Mouse (Mus musculus) hindbrain, embryonic 15.5 days (tissue): ENCODE measurements around the gene Fam102b. TPM values are rescaled to one million over a fixed set of nuclear protein-coding genes. Genes with fewer than 3 reads are reported as not detected.
A peak's percentile ranks its signal among the peaks of the same experiment; 100 is the strongest.

ENCODE experiments used
- ATAC-seq: fragments of 200-750 bp; cut with Nextera tagmentation; 2 replicates; pipeline ENCODE4 v1.8.0; 2017; ENCODE audit warnings: low read depth, moderate number of reproducible peaks, moderate TSS enrichment; ENCODE audit not compliant: low FRiP score
- H3K27ac ChIP-seq: fragments of 300-500 bp; sonication (generic); replicated peaks from 2 replicates; pipeline ENCODE4 v1.5.1; 2015; ENCODE audit warnings: mild to moderate bottlenecking, inconsistent platforms
- H3K27me3 ChIP-seq: fragments of 300-500 bp; sonication (generic); 2 replicates; pipeline ENCODE4 v1.6.1; 2015; ENCODE audit warnings: control low read depth, inconsistent platforms
- H3K36me3 ChIP-seq: fragments of 300-500 bp; sonication (generic); 2 replicates; pipeline ENCODE4 v1.6.1; 2015; ENCODE audit warnings: control low read depth, inconsistent platforms
- H3K4me1 ChIP-seq: fragments of 300-500 bp; sonication (generic); replicated peaks from 2 replicates; pipeline ENCODE4 v1.6.1; 2015; ENCODE audit warnings: control low read depth, inconsistent platforms
- H3K4me2 ChIP-seq: fragments of 300-500 bp; sonication (generic); 2 replicates; pipeline ENCODE4 v1.6.1; 2015; ENCODE audit warnings: moderate library complexity, mild to moderate bottlenecking, inconsistent platforms
- H3K4me3 ChIP-seq: fragments of 300-500 bp; sonication (generic); 2 replicates; pipeline ENCODE4 v1.5.1; 2015; ENCODE audit warnings: mild to moderate bottlenecking, inconsistent platforms
- H3K9ac ChIP-seq: fragments of 300-500 bp; sonication (generic); 2 replicates; pipeline ENCODE4 v1.6.1; 2015; ENCODE audit warnings: inconsistent platforms
- H3K9me3 ChIP-seq: fragments of 300-500 bp; sonication (generic); 2 replicates; pipeline ENCODE4 v1.6.1; 2016; ENCODE audit warnings: control low read depth, inconsistent platforms
- WGBS: fragments of 180-500 bp; shearing (Covaris S2); methylation state at CpG from one replicate; pipeline ENCODE4 v1.1.7; 2015; 5-methylcytosine and 5-hydroxymethylcytosine counted together
- microRNA-seq: library from miRNA; unstranded; fragments of <30 nt; microRNA quantifications from one replicate; pipeline ENCODE4, GENCODE M21; 2016
- polyA plus RNA-seq: library from polyadenylated mRNA; unstranded; fragments of >200 nt; fragmentation: Nextera tagmentation; extraction: Ambion mirVana; gene quantifications from 2 replicates; pipeline ENCODE4 v1.2.1, GENCODE M21; 2015

Fam102b gene
- polyA plus RNA-seq, 1 experiment from 2014 or later, result 25.6 TPM

GRCm38 (mm10) chr3:108940001-108940633, 87.3 kb downstream of the Fam102b start, which contains the start of gene Gm9857:
Gene Gm9857, minus strand, starts transcription at chr3:108940445.
- no peak within 1 kb of the TSS for H3K27ac ChIP-seq
- no peaks in the 10 kb centered on the region for H3K9me3 ChIP-seq
- peak within 1 kb of the TSS; percentile 41 for H3K4me3 ChIP-seq
- peak within 1 kb of the TSS; percentile 69 for H3K4me2 ChIP-seq
- H3K36me3 ChIP-seq, result no peaks in the 10 kb centered on the region
- no peaks in the 10 kb centered on the region for H3K4me1 ChIP-seq
- peak within 1 kb of the TSS; percentile 7; the same call in 1 of the 2 replicates for H3K9ac ChIP-seq
- no peaks in the 10 kb centered on the region for H3K27me3 ChIP-seq
- WGBS, result 63% methylated on average over 45 of the region's 59 CpGs
- peak; percentile 96 for ATAC-seq

GRCm38 (mm10) chr3:108939573-108939972, 87.8 kb downstream of the Fam102b start, which contains the start of gene Henmt1:
Gene Henmt1, plus strand, starts transcription at chr3:108939873.
- Histone ChIP-seq H3K4me3 (peak within 1 kb of the TSS; percentile 41), H3K9me3 (no peaks in the 10 kb centered on the region), H3K4me1 (no peaks in the 10 kb centered on the region), H3K4me2 (peak within 1 kb of the TSS; percentile 69), H3K27ac (no peak within 1 kb of the TSS), H3K36me3 (no peaks in the 10 kb centered on the region), H3K9ac (peak within 1 kb of the TSS; percentile 7; the same call in 1 of the 2 replicates), H3K27me3 (no peaks in the 10 kb centered on the region)
- 89% methylated on average over 5 of the region's 5 CpGs for WGBS
- ATAC-seq, result no peak

DNA sequence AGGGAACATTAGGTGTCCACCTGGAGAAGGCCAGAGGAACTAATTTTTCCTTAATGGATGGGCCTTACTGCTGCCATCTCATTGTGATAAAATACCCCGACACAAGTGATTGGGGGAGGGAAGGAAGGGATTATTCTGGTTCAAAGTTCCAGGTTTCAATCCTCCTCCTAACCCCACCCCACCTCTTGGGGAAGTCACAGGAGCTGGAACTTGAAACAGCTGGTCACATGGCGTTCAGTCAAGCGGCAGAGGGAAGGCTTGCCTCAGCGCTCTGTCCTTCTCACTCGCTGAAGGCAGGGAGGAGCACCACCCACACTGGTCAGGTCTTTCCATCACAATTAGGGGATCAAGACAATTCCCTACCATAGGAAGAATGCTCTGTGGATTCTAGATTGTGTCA, 88.7 kb downstream of the Fam102b start:
- Histone ChIP-seq H3K27ac (no peak overlapping the region), H3K36me3 (no peaks in the 10 kb centered on the region), H3K27me3 (no peaks in the 10 kb centered on the region), H3K4me1 (no peaks in the 10 kb centered on the region), H3K4me2 (no peak overlapping the region), H3K9me3 (no peaks in the 10 kb centered on the region), H3K4me3 (no peak overlapping the region), H3K9ac (no peak overlapping the region)
- no peak for ATAC-seq
- 92% methylated on average over 5 of the region's 5 CpGs for WGBS

DNA sequence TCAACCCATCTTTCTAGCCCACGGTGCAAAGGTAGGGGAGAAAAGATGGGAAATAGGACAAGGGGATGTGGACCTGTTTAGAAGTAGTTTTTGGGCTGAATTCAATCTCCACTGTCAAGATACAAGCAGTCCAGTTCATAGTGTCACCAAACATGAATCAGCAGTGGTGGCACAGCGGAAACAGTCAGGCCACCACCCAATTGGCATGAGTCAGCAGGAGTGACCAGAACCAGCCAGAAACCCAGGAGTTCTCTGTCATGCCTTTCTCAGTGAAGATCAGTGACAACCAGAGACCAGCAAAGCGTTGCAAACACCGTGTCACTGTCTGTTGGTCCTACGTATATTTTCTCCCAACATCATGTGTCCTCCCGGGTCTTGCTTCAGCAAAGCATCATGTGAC, 93.8 kb downstream of the Fam102b start:
- 97% methylated on average over 6 of the region's 6 CpGs for WGBS
- Histone ChIP-seq H3K4me1 (no peaks in the 10 kb centered on the region), H3K4me2 (no peak overlapping the region), H3K9me3 (no peaks in the 10 kb centered on the region), H3K4me3 (no peak overlapping the region), H3K9ac (no peak overlapping the region), H3K27ac (no peak overlapping the region), H3K27me3 (no peaks in the 10 kb centered on the region), H3K36me3 (no peaks in the 10 kb centered on the region)
- ATAC-seq, result no peak

DNA sequence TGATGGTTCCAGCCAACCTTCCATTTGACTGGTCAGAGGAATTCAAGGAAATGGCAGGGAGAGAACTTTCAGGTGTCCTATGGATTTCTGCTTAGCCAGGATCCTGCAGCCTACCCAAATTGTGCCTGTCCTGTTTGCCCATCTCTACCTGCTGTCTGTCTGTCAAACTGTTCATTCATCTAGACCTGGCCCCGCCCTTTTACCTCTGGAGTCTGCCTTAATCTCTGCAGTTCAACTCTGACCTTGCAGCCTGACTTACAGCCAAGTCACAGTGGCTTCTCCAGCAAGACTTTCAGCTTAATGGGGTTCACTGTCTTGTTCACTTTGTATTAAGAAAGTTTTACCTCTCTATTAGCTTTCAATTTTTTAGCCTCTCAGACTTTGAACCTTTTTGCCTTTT, 101.1 kb downstream of the Fam102b start:
- H3K27ac ChIP-seq, result no peak overlapping the region
- no peaks in the 10 kb centered on the region for H3K27me3 ChIP-seq
- H3K9ac ChIP-seq, result no peak overlapping the region
- whole genome bisulfite sequencing, result 75% methylated on average over 1 of the region's 1 CpGs
- H3K4me3 ChIP-seq, result no peak overlapping the region
- ATAC-seq, result no peak
- no peaks in the 10 kb centered on the region for H3K36me3 ChIP-seq
- no peaks in the 10 kb centered on the region for H3K4me1 ChIP-seq
- H3K9me3 ChIP-seq, result no peaks in the 10 kb centered on the region
- no peak overlapping the region for H3K4me2 ChIP-seq

DNA sequence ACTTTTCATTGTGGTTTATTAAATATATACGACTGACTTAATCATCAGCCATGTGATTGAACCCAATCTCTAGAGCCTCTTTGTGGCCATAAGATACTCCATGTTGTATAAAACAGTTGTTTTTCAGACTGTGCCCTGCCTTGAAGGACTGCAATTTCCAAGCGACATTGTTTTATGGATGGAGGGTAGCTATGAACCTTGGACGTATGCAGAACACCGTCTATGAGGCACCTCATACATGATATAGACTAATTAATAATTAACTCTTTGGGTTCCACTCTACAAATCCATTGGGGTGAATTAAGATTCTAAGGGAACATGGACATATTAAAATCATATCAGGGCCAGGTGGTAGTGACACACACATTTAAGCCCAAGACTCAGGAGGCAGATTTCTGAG, 101.7 kb downstream of the Fam102b start:
- no peak overlapping the region for H3K9ac ChIP-seq

DNA sequence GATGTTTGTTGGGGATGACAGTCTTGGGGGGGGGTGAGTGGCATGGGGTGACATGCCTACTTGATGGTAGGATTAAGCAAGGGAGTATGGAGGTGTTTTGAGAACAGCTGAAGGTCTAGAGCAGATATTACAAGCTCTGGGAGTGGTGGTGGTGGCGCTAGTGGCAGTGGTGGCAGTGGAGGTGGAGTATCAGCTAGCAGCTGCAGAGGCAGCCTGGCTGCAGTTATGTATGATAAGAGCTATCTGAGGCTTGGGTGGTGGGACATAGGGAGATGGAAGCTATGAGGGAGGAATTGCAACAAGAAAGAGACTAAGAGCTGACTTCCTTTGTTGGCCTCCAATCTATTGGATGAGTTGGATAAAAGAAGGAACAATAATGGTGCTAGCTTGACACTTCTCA, 105.6 kb downstream of the Fam102b start:
- Histone ChIP-seq H3K27me3 (no peaks in the 10 kb centered on the region), H3K4me1 (no peaks in the 10 kb centered on the region), H3K27ac (no peak overlapping the region), H3K9ac (no peak overlapping the region), H3K9me3 (no peaks in the 10 kb centered on the region), H3K4me3 (no peak overlapping the region), H3K4me2 (no peak overlapping the region), H3K36me3 (no peaks in the 10 kb centered on the region)
- 88% methylated on average over 1 of the region's 1 CpGs for WGBS
- no peak for ATAC-seq

More for the DNA sequence above, 101.7 kb downstream of the Fam102b start:
- no peaks in the 10 kb centered on the region for H3K9me3 ChIP-seq
- no peak overlapping the region for H3K4me2 ChIP-seq
- WGBS, result 92% methylated on average over 4 of the region's 4 CpGs
- ATAC-seq, result no peak
- no peaks in the 10 kb centered on the region for H3K36me3 ChIP-seq
- no peaks in the 10 kb centered on the region for H3K27me3 ChIP-seq
- no peak overlapping the region for H3K27ac ChIP-seq
- no peaks in the 10 kb centered on the region for H3K4me1 ChIP-seq
- H3K4me3 ChIP-seq, result no peak overlapping the region

Small RNA genes within 50 kb of the gene (microRNA-seq; reads per million reads assigned to microRNA genes)
- gene Gm44384, result not detected

Other genes starting within 250 kb of the Fam102b start
- 14.5 and 15.5 TPM in 2 replicates for gene Stxbp3, start 187.1 kb downstream of the Fam102b start, polyA plus RNA-seq
- 0.05 TPM in 1 of 2 replicates, not detected in the other for gene Fndc7, start 137.6 kb downstream of the Fam102b start, polyA plus RNA-seq
- gene Prpf38b, start 115.9 kb downstream of the Fam102b start, polyA plus RNA-seq, result 51.8 and 54.4 TPM in 2 replicates
- 2.3 and 2.5 TPM in 2 replicates for gene Henmt1, start 87.7 kb downstream of the Fam102b start, polyA plus RNA-seq
- gene Gm9857, start 87.2 kb downstream of the Fam102b start, polyA plus RNA-seq, result 0.66 TPM in 1 of 2 replicates, not detected in the other
- not detected in 2 replicates for gene Slc25a54, start 52.9 kb upstream of the Fam102b start, polyA plus RNA-seq
- 5.1 and 5.4 TPM in 2 replicates for gene Slc25a24, start 95.5 kb upstream of the Fam102b start, polyA plus RNA-seq